Mouse (Mus musculus): ENCODE results near the gene Oprm1. TPM values are rescaled to one million over a fixed set of nuclear protein-coding genes. Genes with fewer than 3 reads are reported as not detected.
"Not testable (repeated sequence)": the region's sequence is repeated elsewhere in the genome, so short reads cannot be mapped to it uniquely, and the experiment has no call there.

The Oprm1 gene
- total RNA-seq (2015; ENCODE audit: low replicate concordance) = not detected in 2 replicates
- total RNA-seq (2017; ENCODE audit: low replicate concordance) = not detected in 2 replicates

- no peak for ATAC-seq (replicated peaks; ENCODE audit: low FRiP score, poor library complexity, severe bottlenecking)
These were observed at the start of gene Oprm1 for GRCm38 (mm10) chr10:6758206-6758605. Gene Oprm1 (plus strand): TSS chr10:6758506.

- ATAC-seq (replicated peaks; ENCODE audit: low FRiP score, poor library complexity, severe bottlenecking) = no peak
These were observed 40.9 kb upstream of the Oprm1 start for GRCm38 (mm10) chr10:6717181-6717948.

- ATAC-seq (replicated peaks; ENCODE audit: low FRiP score, poor library complexity, severe bottlenecking) = no peak
These were observed 34.5 kb upstream of the Oprm1 start for GRCm38 (mm10) chr10:6723765-6724164.

GRCm38 (mm10) chr10:6728469-6728868 lies 29.8 kb upstream of the Oprm1 start:
- no peak for ATAC-seq (replicated peaks; ENCODE audit: low FRiP score, poor library complexity, severe bottlenecking)

GRCm38 (mm10) chr10:6753375-6753774 lies 4.9 kb upstream of the Oprm1 start:
- no peak for ATAC-seq (replicated peaks; ENCODE audit: low FRiP score, poor library complexity, severe bottlenecking)

GRCm38 (mm10) chr10:6761287-6761811 lies 3.0 kb downstream of the Oprm1 start, which contains the start of gene Gm10945:
Gene Gm10945 (minus strand): TSS chr10:6761761.
- ATAC-seq (replicated peaks; ENCODE audit: low FRiP score, poor library complexity, severe bottlenecking) = no peak

- ATAC-seq (replicated peaks; ENCODE audit: low FRiP score, poor library complexity, severe bottlenecking) = no peak
These were observed 30.4 kb downstream of the Oprm1 start for GRCm38 (mm10) chr10:6788517-6789237.

GRCm38 (mm10) chr10:6790226-6790625 lies 31.9 kb downstream of the Oprm1 start:
- no peak for ATAC-seq (replicated peaks; ENCODE audit: low FRiP score, poor library complexity, severe bottlenecking)

GRCm38 (mm10) chr10:6820626-6821025 lies 62.3 kb downstream of the Oprm1 start:
- no peak for ATAC-seq (replicated peaks; ENCODE audit: low FRiP score, poor library complexity, severe bottlenecking)

- ATAC-seq (replicated peaks; ENCODE audit: low FRiP score, poor library complexity, severe bottlenecking) = no peak
These were observed 83.9 kb downstream of the Oprm1 start for GRCm38 (mm10) chr10:6842225-6842624.

- ATAC-seq (replicated peaks; ENCODE audit: low FRiP score, poor library complexity, severe bottlenecking) = no peak
These were observed 88.0 kb downstream of the Oprm1 start for GRCm38 (mm10) chr10:6846283-6846682.

- no peak for ATAC-seq (replicated peaks; ENCODE audit: low FRiP score, poor library complexity, severe bottlenecking)
These were observed 90.0 kb downstream of the Oprm1 start for GRCm38 (mm10) chr10:6848162-6848754.

GRCm38 (mm10) chr10:6848834-6849233 lies 90.5 kb downstream of the Oprm1 start:
- no peak for ATAC-seq (replicated peaks; ENCODE audit: low FRiP score, poor library complexity, severe bottlenecking)

GRCm38 (mm10) chr10:6855812-6856211 lies 97.5 kb downstream of the Oprm1 start:
- ATAC-seq (replicated peaks; ENCODE audit: low FRiP score, poor library complexity, severe bottlenecking) = no peak

GRCm38 (mm10) chr10:6871418-6872072 lies 113.2 kb downstream of the Oprm1 start:
- ATAC-seq (replicated peaks; ENCODE audit: low FRiP score, poor library complexity, severe bottlenecking) = no peak

GRCm38 (mm10) chr10:6873917-6874316 lies 115.6 kb downstream of the Oprm1 start:
- ATAC-seq (replicated peaks; ENCODE audit: low FRiP score, poor library complexity, severe bottlenecking) = no peak

GRCm38 (mm10) chr10:6878276-6878881 lies 120.1 kb downstream of the Oprm1 start:
- ATAC-seq (replicated peaks; ENCODE audit: low FRiP score, poor library complexity, severe bottlenecking) = no peak

GRCm38 (mm10) chr10:6882041-6882440 lies 123.7 kb downstream of the Oprm1 start:
- not testable (repeated sequence) for ATAC-seq (replicated peaks; ENCODE audit: low FRiP score, poor library complexity, severe bottlenecking)

GRCm38 (mm10) chr10:6885460-6885859 lies 127.2 kb downstream of the Oprm1 start:
- ATAC-seq (replicated peaks; ENCODE audit: low FRiP score, poor library complexity, severe bottlenecking) = no peak
